Mouse (Mus musculus) heart, embryonic 11.5 days (tissue): ENCODE measurements around the gene Slc9a9. TPM values are rescaled to one million over a fixed set of nuclear protein-coding genes. Genes with fewer than 3 reads are reported as not detected.

Experiments
- ATAC-seq: fragments of 200-750 bp; cut with Nextera tagmentation; replicated peaks from 2 replicates; pipeline ENCODE4 v1.8.0; 2017; ENCODE audit warnings: moderate library complexity; ENCODE audit not compliant: insufficient number of reproducible peaks, low FRiP score, low TSS enrichment
- H3K27ac ChIP-seq: fragments of 300-500 bp; sonication (generic); 2 replicates; pipeline ENCODE4 v1.5.1; 2014; ENCODE audit warnings: mild to moderate bottlenecking, low read depth, low read length
- H3K27me3 ChIP-seq: fragments of 300-500 bp; sonication (generic); 2 replicates; pipeline ENCODE4 v1.6.1; 2014; ENCODE audit warnings: mild to moderate bottlenecking, low read length, mixed read lengths; ENCODE audit not compliant: control insufficient read depth, insufficient read depth
- H3K36me3 ChIP-seq: fragments of 300-500 bp; sonication (generic); 2 replicates; pipeline ENCODE4 v1.6.1; 2014; ENCODE audit warnings: mild to moderate bottlenecking, low read length, moderate library complexity, mixed read lengths; ENCODE audit not compliant: control insufficient read depth, insufficient read depth
- H3K4me1 ChIP-seq: fragments of 300-500 bp; sonication (generic); 2 replicates; pipeline ENCODE4 v1.6.1; 2014; ENCODE audit warnings: low read length; ENCODE audit not compliant: control insufficient read depth, insufficient read depth
- H3K4me2 ChIP-seq: fragments of 300-500 bp; sonication (generic); 2 replicates; pipeline ENCODE4 v1.6.1; 2014; ENCODE audit warnings: mild to moderate bottlenecking, moderate library complexity
- H3K4me3 ChIP-seq: fragments of 300-500 bp; sonication (generic); 2 replicates; pipeline ENCODE4 v1.5.1; 2014; ENCODE audit warnings: low read depth, low read length
- H3K9ac ChIP-seq: fragments of 300-500 bp; sonication (generic); 2 replicates; pipeline ENCODE4 v1.6.1; 2014; ENCODE audit warnings: mild to moderate bottlenecking, low read depth, low read length, moderate library complexity
- H3K9me3 ChIP-seq: fragments of 300-500 bp; sonication (generic); replicated peaks from 2 replicates; pipeline ENCODE4 v1.6.1; 2016; ENCODE audit warnings: low read length; ENCODE audit not compliant: control insufficient read depth
- WGBS: fragments of 180-500 bp; shearing (Covaris S2); extraction: QIAGEN DNeasy Blood & Tissue Kit; methylation state at CpG from one replicate; pipeline ENCODE4 v1.1.7; 2014; ENCODE audit not compliant: insufficient replicate concordance; 5-methylcytosine and 5-hydroxymethylcytosine counted together
- polyA plus RNA-seq: library from polyadenylated mRNA; unstranded; fragments of >200 nt; fragmentation: Nextera tagmentation; extraction: Ambion mirVana; gene quantifications from 2 replicates; pipeline ENCODE4 v1.2.1, GENCODE M21; 2014

Slc9a9 gene
- polyA plus RNA-seq, 1 experiment from 2014 or later: 4.1 TPM

- Histone ChIP-seq H3K9me3 (no peaks in the 10 kb centered on the region), H3K27me3 (no peaks in the 10 kb centered on the region), H3K4me2 (no peak overlapping the region), H3K9ac (no peak overlapping the region), H3K36me3 (no peaks in the 10 kb centered on the region), H3K4me1 (no peaks in the 10 kb centered on the region), H3K4me3 (no peak overlapping the region), H3K27ac (no peak overlapping the region)
- WGBS: 82% methylated on average over 2 of the region's 2 CpGs
- no peak for ATAC-seq
Measured at GRCm38 (mm10) chr9:94972693-94973092, 303.0 kb downstream of the Slc9a9 start.

- Histone ChIP-seq H3K27me3 (no peaks in the 10 kb centered on the region), H3K36me3 (no peaks in the 10 kb centered on the region), H3K4me1 (no peaks in the 10 kb centered on the region), H3K9ac (no peak overlapping the region), H3K4me3 (no peak overlapping the region), H3K9me3 (no peaks in the 10 kb centered on the region), H3K27ac (no peak overlapping the region), H3K4me2 (no peak overlapping the region)
- no peak for ATAC-seq
- WGBS: 87% methylated on average over 1 of the region's 1 CpGs
Measured at GRCm38 (mm10) chr9:94976191-94976590, 306.5 kb downstream of the Slc9a9 start.

GRCm38 (mm10) chr9:94993575-94993974 lies 323.9 kb downstream of the Slc9a9 start:
- H3K9me3 ChIP-seq: no peaks in the 10 kb centered on the region
- no peak for ATAC-seq
- H3K4me1 ChIP-seq: no peaks in the 10 kb centered on the region
- no peaks in the 10 kb centered on the region for H3K36me3 ChIP-seq
- H3K27ac ChIP-seq: no peak overlapping the region
- no peaks in the 10 kb centered on the region for H3K27me3 ChIP-seq
- WGBS: 82% methylated on average over 4 of the region's 4 CpGs
- no peak overlapping the region for H3K4me3 ChIP-seq
- no peak overlapping the region for H3K9ac ChIP-seq
- no peak overlapping the region for H3K4me2 ChIP-seq

GRCm38 (mm10) chr9:95020136-95020706 lies 350.5 kb downstream of the Slc9a9 start:
- Histone ChIP-seq H3K9me3 (no peaks in the 10 kb centered on the region), H3K27me3 (no peaks in the 10 kb centered on the region), H3K4me3 (no peak overlapping the region), H3K4me1 (no peaks in the 10 kb centered on the region), H3K27ac (no peak overlapping the region), H3K36me3 (no peaks in the 10 kb centered on the region), H3K4me2 (no peak overlapping the region), H3K9ac (no peak overlapping the region)
- no peak for ATAC-seq
- 88% methylated on average over 12 of the region's 12 CpGs for WGBS

- no peak for ATAC-seq
- Histone ChIP-seq H3K9me3 (no peaks in the 10 kb centered on the region), H3K4me2 (no peak overlapping the region), H3K27ac (no peak overlapping the region), H3K9ac (no peak overlapping the region), H3K4me3 (no peak overlapping the region), H3K27me3 (no peaks in the 10 kb centered on the region), H3K36me3 (no peaks in the 10 kb centered on the region), H3K4me1 (no peaks in the 10 kb centered on the region)
- WGBS: 73% methylated on average over 3 of the region's 3 CpGs
Measured at GRCm38 (mm10) chr9:95034140-95034970, 364.6 kb downstream of the Slc9a9 start.

- H3K27me3 ChIP-seq: no peaks in the 10 kb centered on the region
- H3K4me3 ChIP-seq: no peak overlapping the region
- H3K4me2 ChIP-seq: no peak overlapping the region
- H3K9me3 ChIP-seq: no peaks in the 10 kb centered on the region
- H3K27ac ChIP-seq: no peak overlapping the region
- H3K36me3 ChIP-seq: no peaks in the 10 kb centered on the region
- no peak for ATAC-seq
- no peak overlapping the region for H3K9ac ChIP-seq
- H3K4me1 ChIP-seq: no peaks in the 10 kb centered on the region
Measured at GRCm38 (mm10) chr9:95036209-95036608, 366.5 kb downstream of the Slc9a9 start.

GRCm38 (mm10) chr9:95042420-95042819 lies 372.7 kb downstream of the Slc9a9 start:
- ATAC-seq: no peak
- Histone ChIP-seq H3K9me3 (no peaks in the 10 kb centered on the region), H3K4me2 (no peak overlapping the region), H3K9ac (no peak overlapping the region), H3K27me3 (no peaks in the 10 kb centered on the region), H3K4me1 (no peaks in the 10 kb centered on the region), H3K36me3 (no peaks in the 10 kb centered on the region), H3K4me3 (no peak overlapping the region), H3K27ac (no peak overlapping the region)
- WGBS: 58% methylated on average over 1 of the region's 1 CpGs

- H3K4me3 ChIP-seq: no peak overlapping the region
- H3K9me3 ChIP-seq: no peaks in the 10 kb centered on the region
- no peaks in the 10 kb centered on the region for H3K36me3 ChIP-seq
- no peak overlapping the region for H3K27ac ChIP-seq
- no peak overlapping the region for H3K9ac ChIP-seq
- WGBS: 73% methylated on average over 9 of the region's 9 CpGs
- H3K27me3 ChIP-seq: no peaks in the 10 kb centered on the region
- ATAC-seq: no peak
- no peaks in the 10 kb centered on the region for H3K4me1 ChIP-seq
- no peak overlapping the region for H3K4me2 ChIP-seq
Measured at GRCm38 (mm10) chr9:95052160-95052559, 382.5 kb downstream of the Slc9a9 start.

- Histone ChIP-seq H3K36me3 (no peaks in the 10 kb centered on the region), H3K9me3 (no peaks in the 10 kb centered on the region), H3K4me1 (no peaks in the 10 kb centered on the region), H3K4me2 (no peak overlapping the region), H3K4me3 (no peak overlapping the region), H3K27ac (no peak overlapping the region), H3K9ac (no peak overlapping the region), H3K27me3 (no peaks in the 10 kb centered on the region)
- ATAC-seq: no peak
- WGBS: 60% methylated on average over 5 of the region's 5 CpGs
Measured at GRCm38 (mm10) chr9:95053183-95053582, 383.5 kb downstream of the Slc9a9 start.
